Mouse (Mus musculus): ENCODE results near the gene Wdr76.

DNA sequence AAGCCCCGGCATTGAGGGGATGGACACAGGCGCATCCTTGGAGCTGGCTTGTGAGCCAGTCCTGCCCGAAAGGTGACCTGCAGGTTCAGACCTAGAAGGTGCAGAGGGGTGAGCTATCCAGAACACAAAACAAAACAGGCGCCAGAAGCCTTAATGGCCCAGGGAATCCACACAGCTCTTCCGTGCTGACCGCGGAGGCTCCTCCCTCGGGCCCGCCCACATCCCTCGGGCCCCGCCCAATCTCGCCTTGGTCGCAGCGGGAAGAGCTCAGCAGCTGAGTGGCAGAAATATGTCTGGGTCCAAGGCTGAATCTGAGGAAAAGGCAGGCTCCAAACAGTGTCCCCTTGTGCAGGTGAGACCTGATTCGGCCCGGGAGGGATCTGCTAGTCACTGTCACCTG is 3.1 kb downstream of the Wdr76 start:
- TF ChIP-seq GATA1 (IDR thresholded peaks at IDR 0.05; ENCODE audit: low read length): no peak
- no peak for TF ChIP-seq TAL1 (IDR thresholded peaks at IDR 0.05; ENCODE audit: low read length)

All from erythroblast, embryonic 14.5 days (primary cell).